Mouse (Mus musculus) neural tube, embryonic 13.5 days (tissue): ENCODE measurements around the gene Arsj. TPM values are rescaled to one million over a fixed set of nuclear protein-coding genes. Genes with fewer than 3 reads are reported as not detected.
A peak's percentile ranks its signal among the peaks of the same experiment; 100 is the strongest.

Experiments used
- ATAC-seq: fragments of 200-750 bp; cut with Nextera tagmentation; 2 replicates; pipeline ENCODE4 v1.8.0; 2017; ENCODE audit warnings: low read depth, mild to moderate bottlenecking, moderate TSS enrichment, moderate library complexity
- H3K27ac ChIP-seq: fragments of 300-500 bp; sonication (generic); replicated peaks from 2 replicates; pipeline ENCODE4 v1.5.1; 2015; ENCODE audit warnings: moderate library complexity, mild to moderate bottlenecking, inconsistent platforms
- H3K27me3 ChIP-seq: fragments of 300-500 bp; sonication (generic); 2 replicates; pipeline ENCODE4 v1.6.1; 2015; ENCODE audit warnings: mild to moderate bottlenecking, inconsistent platforms
- H3K36me3 ChIP-seq: fragments of 300-500 bp; sonication (generic); 2 replicates; pipeline ENCODE4 v1.6.1; 2015; ENCODE audit warnings: mild to moderate bottlenecking, inconsistent platforms
- H3K4me1 ChIP-seq: fragments of 300-500 bp; sonication (generic); replicated peaks from 2 replicates; pipeline ENCODE4 v1.6.1; 2015; ENCODE audit warnings: inconsistent platforms
- H3K4me2 ChIP-seq: fragments of 300-500 bp; sonication (generic); 2 replicates; pipeline ENCODE4 v1.6.1; 2015; ENCODE audit warnings: inconsistent platforms, mild to moderate bottlenecking, moderate library complexity
- H3K4me3 ChIP-seq: fragments of 300-500 bp; sonication (generic); 2 replicates; pipeline ENCODE4 v1.5.1; 2015; ENCODE audit warnings: mild to moderate bottlenecking, inconsistent platforms
- H3K9ac ChIP-seq: fragments of 300-500 bp; sonication (generic); 2 replicates; pipeline ENCODE4 v1.6.1; 2015; ENCODE audit warnings: moderate library complexity, mild to moderate bottlenecking, inconsistent platforms
- H3K9me3 ChIP-seq: fragments of 300-500 bp; sonication (generic); 2 replicates; pipeline ENCODE4 v1.6.1; 2016; ENCODE audit warnings: inconsistent platforms
- WGBS: fragments of 180-500 bp; shearing (Covaris S2); methylation state at CpG from one replicate; pipeline ENCODE4 v1.1.7; 2015; 5-methylcytosine and 5-hydroxymethylcytosine counted together
- polyA plus RNA-seq: library from polyadenylated mRNA; unstranded; fragments of >200 nt; fragmentation: Nextera tagmentation; extraction: Ambion mirVana; gene quantifications from 2 replicates; pipeline ENCODE4 v1.2.1, GENCODE M21; 2015

Arsj gene
- polyA plus RNA-seq, 1 experiment from 2014 or later = 0.39 TPM

- Histone ChIP-seq H3K27ac (peak overlapping the region; percentile 11; the same call in 1 of the 2 replicates), H3K36me3 (no peaks in the 10 kb centered on the region), H3K4me3 (no peak overlapping the region), H3K4me1 (no peaks in the 10 kb centered on the region; the same call in 1 of the 2 replicates), H3K9ac (no peak overlapping the region), H3K9me3 (no peaks in the 10 kb centered on the region), H3K27me3 (no peaks in the 10 kb centered on the region), H3K4me2 (no peak overlapping the region)
- WGBS = 53% methylated on average over 9 of the region's 9 CpGs
- ATAC-seq = no peak
Measured at GRCm38 (mm10) chr3:126372815-126373545, 9.5 kb downstream of the Arsj start.

GRCm38 (mm10) chr3:126373721-126374120 lies 10.2 kb downstream of the Arsj start:
- Histone ChIP-seq H3K9me3 (no peaks in the 10 kb centered on the region), H3K9ac (no peak overlapping the region), H3K27ac (no peak overlapping the region), H3K4me1 (no peaks in the 10 kb centered on the region; the same call in 1 of the 2 replicates), H3K36me3 (no peaks in the 10 kb centered on the region), H3K4me2 (no peak overlapping the region), H3K27me3 (no peaks in the 10 kb centered on the region), H3K4me3 (no peak overlapping the region)
- no peak for ATAC-seq
- 64% methylated on average over 1 of the region's 1 CpGs for whole genome bisulfite sequencing

GRCm38 (mm10) chr3:126379252-126379651 lies 15.8 kb downstream of the Arsj start:
- 75% methylated on average over 6 of the region's 6 CpGs for WGBS
- ATAC-seq = no peak
- H3K9me3 ChIP-seq = no peaks in the 10 kb centered on the region
- H3K4me1 ChIP-seq = no peaks in the 10 kb centered on the region
- no peak overlapping the region for H3K4me2 ChIP-seq
- no peaks in the 10 kb centered on the region for H3K36me3 ChIP-seq
- no peak overlapping the region for H3K4me3 ChIP-seq
- H3K27me3 ChIP-seq = no peaks in the 10 kb centered on the region
- H3K9ac ChIP-seq = no peak overlapping the region
- H3K27ac ChIP-seq = no peak overlapping the region

GRCm38 (mm10) chr3:126379702-126380101 lies 16.2 kb downstream of the Arsj start:
- Histone ChIP-seq H3K9me3 (no peaks in the 10 kb centered on the region), H3K36me3 (no peaks in the 10 kb centered on the region), H3K4me3 (no peak overlapping the region), H3K27ac (no peak overlapping the region), H3K4me1 (no peaks in the 10 kb centered on the region), H3K4me2 (no peak overlapping the region), H3K9ac (no peak overlapping the region), H3K27me3 (no peaks in the 10 kb centered on the region)
- 74% methylated on average over 2 of the region's 2 CpGs for WGBS
- ATAC-seq = no peak

- WGBS = 68% methylated on average over 6 of the region's 6 CpGs
Measured at GRCm38 (mm10) chr3:126383276-126383675, 19.8 kb downstream of the Arsj start.

GRCm38 (mm10) chr3:126384657-126385438 lies 21.4 kb downstream of the Arsj start:
- H3K36me3 ChIP-seq = no peaks in the 10 kb centered on the region
- 79% methylated on average over 14 of the region's 14 CpGs for WGBS
- no peaks in the 10 kb centered on the region for H3K9me3 ChIP-seq
- no peaks in the 10 kb centered on the region for H3K4me1 ChIP-seq
- no peak for ATAC-seq
- no peak overlapping the region for H3K4me2 ChIP-seq
- H3K27me3 ChIP-seq = no peaks in the 10 kb centered on the region
- no peak overlapping the region for H3K9ac ChIP-seq
- no peak overlapping the region for H3K4me3 ChIP-seq
- H3K27ac ChIP-seq = no peak overlapping the region

More at GRCm38 (mm10) chr3:126383276-126383675, 19.8 kb downstream of the Arsj start:
- H3K9me3 ChIP-seq = no peaks in the 10 kb centered on the region
- no peaks in the 10 kb centered on the region for H3K27me3 ChIP-seq
- H3K27ac ChIP-seq = no peak overlapping the region
- no peaks in the 10 kb centered on the region for H3K4me1 ChIP-seq
- no peak for ATAC-seq
- H3K9ac ChIP-seq = no peak overlapping the region
- no peak overlapping the region for H3K4me2 ChIP-seq
- H3K4me3 ChIP-seq = no peak overlapping the region
- H3K36me3 ChIP-seq = no peaks in the 10 kb centered on the region

- Histone ChIP-seq H3K9ac (no peak overlapping the region), H3K4me1 (no peaks in the 10 kb centered on the region), H3K4me2 (no peak overlapping the region), H3K4me3 (no peak overlapping the region), H3K36me3 (no peaks in the 10 kb centered on the region), H3K9me3 (no peaks in the 10 kb centered on the region), H3K27me3 (no peaks in the 10 kb centered on the region), H3K27ac (no peak overlapping the region)
- ATAC-seq = 0 out of 2 replicates have a peak, but pooled peaks have one; percentile 27
- WGBS = 71% methylated on average over 2 of the region's 2 CpGs
Measured at GRCm38 (mm10) chr3:126397451-126397850, 34.0 kb downstream of the Arsj start.

- WGBS = 76% methylated on average over 7 of the region's 7 CpGs
- ATAC-seq = no peak
Measured at GRCm38 (mm10) chr3:126397985-126398630, 34.6 kb downstream of the Arsj start.

GRCm38 (mm10) chr3:126400726-126401125 lies 37.2 kb downstream of the Arsj start:
- H3K4me1 ChIP-seq = no peaks in the 10 kb centered on the region
- 89% methylated on average over 4 of the region's 4 CpGs for WGBS
- no peak overlapping the region for H3K27ac ChIP-seq
- no peak overlapping the region for H3K9ac ChIP-seq
- H3K4me3 ChIP-seq = no peak overlapping the region
- H3K9me3 ChIP-seq = no peaks in the 10 kb centered on the region
- H3K36me3 ChIP-seq = no peaks in the 10 kb centered on the region
- no peaks in the 10 kb centered on the region for H3K27me3 ChIP-seq
- H3K4me2 ChIP-seq = no peak overlapping the region
- ATAC-seq = no peak

More at GRCm38 (mm10) chr3:126397985-126398630, 34.6 kb downstream of the Arsj start:
- Histone ChIP-seq H3K27me3 (no peaks in the 10 kb centered on the region), H3K9me3 (no peaks in the 10 kb centered on the region), H3K36me3 (no peaks in the 10 kb centered on the region), H3K27ac (no peak overlapping the region), H3K4me2 (no peak overlapping the region), H3K9ac (no peak overlapping the region), H3K4me3 (no peak overlapping the region), H3K4me1 (no peaks in the 10 kb centered on the region)

GRCm38 (mm10) chr3:126402836-126403235 lies 39.4 kb downstream of the Arsj start:
- Histone ChIP-seq H3K9me3 (no peaks in the 10 kb centered on the region), H3K4me1 (no peaks in the 10 kb centered on the region), H3K27me3 (no peaks in the 10 kb centered on the region), H3K4me2 (no peak overlapping the region), H3K27ac (no peak overlapping the region), H3K9ac (no peak overlapping the region), H3K4me3 (no peak overlapping the region), H3K36me3 (no peaks in the 10 kb centered on the region)
- 33% methylated on average over 3 of the region's 3 CpGs for WGBS
- ATAC-seq = 0 out of 2 replicates have a peak, but pooled peaks have one; percentile 27

- H3K4me3 ChIP-seq = no peak overlapping the region
- no peak overlapping the region for H3K27ac ChIP-seq
- no peaks in the 10 kb centered on the region for H3K36me3 ChIP-seq
- 92% methylated on average over 2 of the region's 2 CpGs for WGBS
- no peaks in the 10 kb centered on the region for H3K9me3 ChIP-seq
- H3K4me2 ChIP-seq = no peak overlapping the region
- ATAC-seq = no peak
- H3K27me3 ChIP-seq = no peaks in the 10 kb centered on the region
- no peaks in the 10 kb centered on the region for H3K4me1 ChIP-seq
- H3K9ac ChIP-seq = no peak overlapping the region
Measured at GRCm38 (mm10) chr3:126404199-126404598, 40.7 kb downstream of the Arsj start.

- no peak overlapping the region for H3K4me3 ChIP-seq
- H3K27me3 ChIP-seq = no peaks in the 10 kb centered on the region
- H3K4me2 ChIP-seq = no peak overlapping the region
- ATAC-seq = peak; percentile 76
- no peaks in the 10 kb centered on the region for H3K4me1 ChIP-seq
- 61% methylated on average over 3 of the region's 3 CpGs for WGBS
- H3K9me3 ChIP-seq = no peaks in the 10 kb centered on the region
- H3K27ac ChIP-seq = peak overlapping the region; percentile 52; the same call in 1 of the 2 replicates
- H3K9ac ChIP-seq = no peak overlapping the region
- H3K36me3 ChIP-seq = no peaks in the 10 kb centered on the region
Measured at GRCm38 (mm10) chr3:126430524-126431064, 67.1 kb downstream of the Arsj start.
